Mouse (Mus musculus) C2C12 (cell line): ENCODE results near the gene Lyrm7. TPM values are rescaled to one million over a fixed set of nuclear protein-coding genes. Genes with fewer than 3 reads are reported as not detected.

Experiments
- polyA plus RNA-seq: library from polyadenylated mRNA; unstranded; fragments of >200 nt; fragmentation: generic; extraction: Trizol; gene quantifications from one replicate; pipeline ENCODE4 v1.2.1, GENCODE M21; 2012; ENCODE audit warnings: missing spikeins

The Lyrm7 gene
- polyA plus RNA-seq, 1 experiment = 0.25 TPM

Other genes with a start within 250 kb of the Lyrm7 start
- 21.8 TPM for gene Cdc42se2, start 73.2 kb downstream of the Lyrm7 start, polyA plus RNA-seq
- gene Hint1, start 5.5 kb upstream of the Lyrm7 start, polyA plus RNA-seq = 1,165 TPM
- 2.0 TPM for gene Gpx3, start 41.5 kb upstream of the Lyrm7 start, polyA plus RNA-seq
- gene Tnip1, start 102.0 kb upstream of the Lyrm7 start, polyA plus RNA-seq = 18.8 TPM
- gene Anxa6, start 172.5 kb upstream of the Lyrm7 start, polyA plus RNA-seq = 628 TPM
- 0.04 TPM for gene Ccdc69, start 217.2 kb upstream of the Lyrm7 start, polyA plus RNA-seq
- gene Gm2a, start 237.2 kb upstream of the Lyrm7 start, polyA plus RNA-seq = 2.9 TPM